Mouse (Mus musculus): ENCODE measurements around the gene Prdx2. TPM values are rescaled to one million over a fixed set of nuclear protein-coding genes. Genes with fewer than 3 reads are reported as not detected.

The Prdx2 gene
- polyA plus RNA-seq, 1 experiment from 2014 or later: 681 TPM

Small RNA genes within 50 kb of the gene (microRNA-seq; reads per million reads assigned to microRNA genes)
- gene Gm24197: not detected

Other genes with a start within 250 kb of the Prdx2 start
- gene G430095P16Rik, start 246.6 kb upstream of the Prdx2 start, polyA plus RNA-seq (2015; fragmentation: Nextera tagmentation; extraction: Ambion mirVana): 3.8 and 5.5 TPM in 2 replicates
- 87.0 and 100 TPM in 2 replicates for gene Nfix, start 169.2 kb upstream of the Prdx2 start, polyA plus RNA-seq (2015; fragmentation: Nextera tagmentation; extraction: Ambion mirVana)
- 7.5 and 8.0 TPM in 2 replicates for gene Dand5, start 146.8 kb upstream of the Prdx2 start, polyA plus RNA-seq (2015; fragmentation: Nextera tagmentation; extraction: Ambion mirVana)
- gene Gadd45gip1, start 138.1 kb upstream of the Prdx2 start, polyA plus RNA-seq (2015; fragmentation: Nextera tagmentation; extraction: Ambion mirVana): 44.7 and 45.6 TPM in 2 replicates
- gene Rad23a, start 128.9 kb upstream of the Prdx2 start, polyA plus RNA-seq (2015; fragmentation: Nextera tagmentation; extraction: Ambion mirVana): 102 and 122 TPM in 2 replicates
- 1,060 and 1,089 TPM in 2 replicates for gene Calr, start 122.7 kb upstream of the Prdx2 start, polyA plus RNA-seq (2015; fragmentation: Nextera tagmentation; extraction: Ambion mirVana)
- gene Farsa, start 112.6 kb upstream of the Prdx2 start, polyA plus RNA-seq (2015; fragmentation: Nextera tagmentation; extraction: Ambion mirVana): 94.4 and 98.2 TPM in 2 replicates
- gene Syce2, start 97.5 kb upstream of the Prdx2 start, polyA plus RNA-seq (2015; fragmentation: Nextera tagmentation; extraction: Ambion mirVana): 58.0 and 70.0 TPM in 2 replicates
- gene Gcdh, start 75.7 kb upstream of the Prdx2 start, polyA plus RNA-seq (2015; fragmentation: Nextera tagmentation; extraction: Ambion mirVana): 31.1 and 34.3 TPM in 2 replicates
- 1.4 and 2.5 TPM in 2 replicates for gene Klf1, start 67.7 kb upstream of the Prdx2 start, polyA plus RNA-seq (2015; fragmentation: Nextera tagmentation; extraction: Ambion mirVana)
- 19.2 and 22.1 TPM in 2 replicates for gene Dnase2a, start 61.0 kb upstream of the Prdx2 start, polyA plus RNA-seq (2015; fragmentation: Nextera tagmentation; extraction: Ambion mirVana)
- gene Mast1, start 32.2 kb upstream of the Prdx2 start, polyA plus RNA-seq (2015; fragmentation: Nextera tagmentation; extraction: Ambion mirVana): 0.34 and 0.35 TPM in 2 replicates
- 0.19 and 0.24 TPM in 2 replicates for gene Rtbdn, start 22.6 kb upstream of the Prdx2 start, polyA plus RNA-seq (2015; fragmentation: Nextera tagmentation; extraction: Ambion mirVana)
- not detected in 2 replicates for gene Gm49661, start 154 bp upstream of the Prdx2 start, polyA plus RNA-seq (2015; fragmentation: Nextera tagmentation; extraction: Ambion mirVana)
- 95.2 and 95.6 TPM in 2 replicates for gene Rnaseh2a, start 180 bp downstream of the Prdx2 start, polyA plus RNA-seq (2015; fragmentation: Nextera tagmentation; extraction: Ambion mirVana)
- 30.4 and 42.5 TPM in 2 replicates for gene Junb, start 9.1 kb downstream of the Prdx2 start, polyA plus RNA-seq (2015; fragmentation: Nextera tagmentation; extraction: Ambion mirVana)
- 26.9 and 28.8 TPM in 2 replicates for gene Hook2, start 21.0 kb downstream of the Prdx2 start, polyA plus RNA-seq (2015; fragmentation: Nextera tagmentation; extraction: Ambion mirVana)
- gene Best2, start 44.9 kb downstream of the Prdx2 start, polyA plus RNA-seq (2015; fragmentation: Nextera tagmentation; extraction: Ambion mirVana): 0.12 TPM in 2 replicates
- gene Asna1, start 55.7 kb downstream of the Prdx2 start, polyA plus RNA-seq (2015; fragmentation: Nextera tagmentation; extraction: Ambion mirVana): 113 and 117 TPM in 2 replicates
- 86.7 and 102 TPM in 2 replicates for gene Trir, start 57.2 kb downstream of the Prdx2 start, polyA plus RNA-seq (2015; fragmentation: Nextera tagmentation; extraction: Ambion mirVana)
- gene Tnpo2, start 67.3 kb downstream of the Prdx2 start, polyA plus RNA-seq (2015; fragmentation: Nextera tagmentation; extraction: Ambion mirVana): 32.7 and 33.7 TPM in 2 replicates
- 30.1 and 32.3 TPM in 2 replicates for gene Fbxw9, start 90.5 kb downstream of the Prdx2 start, polyA plus RNA-seq (2015; fragmentation: Nextera tagmentation; extraction: Ambion mirVana)
- gene Gm5741, start 98.4 kb downstream of the Prdx2 start, polyA plus RNA-seq (2015; fragmentation: Nextera tagmentation; extraction: Ambion mirVana): not detected in 2 replicates
- gene Dhps, start 102.2 kb downstream of the Prdx2 start, polyA plus RNA-seq (2015; fragmentation: Nextera tagmentation; extraction: Ambion mirVana): 41.5 and 48.9 TPM in 2 replicates
- gene Wdr83os, start 111.2 kb downstream of the Prdx2 start, polyA plus RNA-seq (2015; fragmentation: Nextera tagmentation; extraction: Ambion mirVana): 106 and 111 TPM in 2 replicates
- 40.5 and 42.4 TPM in 2 replicates for gene Wdr83, start 111.7 kb downstream of the Prdx2 start, polyA plus RNA-seq (2015; fragmentation: Nextera tagmentation; extraction: Ambion mirVana)
- 39.8 and 42.1 TPM in 2 replicates for gene Man2b1, start 113.7 kb downstream of the Prdx2 start, polyA plus RNA-seq (2015; fragmentation: Nextera tagmentation; extraction: Ambion mirVana)
- gene Zfp791, start 153.5 kb downstream of the Prdx2 start, polyA plus RNA-seq (2015; fragmentation: Nextera tagmentation; extraction: Ambion mirVana): 2.2 and 2.5 TPM in 2 replicates
- not detected in 2 replicates for gene Cks1brt, start 182.3 kb downstream of the Prdx2 start, polyA plus RNA-seq (2015; fragmentation: Nextera tagmentation; extraction: Ambion mirVana)

Measured in limb, embryonic 15.5 days (tissue).